Mouse (Mus musculus): ENCODE results near the gene Rp9. TPM values are rescaled to one million over a fixed set of nuclear protein-coding genes. Genes with fewer than 3 reads are reported as not detected.
A peak's percentile ranks its signal among the peaks of the same experiment; 100 is the strongest.
"Not testable (repeated sequence)": the region's sequence is repeated elsewhere in the genome, so short reads cannot be mapped to it uniquely, and the experiment has no call there.

Gene Rp9
- polyA plus RNA-seq, 1 experiment from 2014 or later, result 25.3 TPM

GRCm38 (mm10) chr9:22420491-22420890 lies 49.1 kb downstream of the Rp9 start:
- Histone ChIP-seq H3K36me3 (ENCODE audit: control insufficient read depth, insufficient read depth) (no peaks in the 10 kb centered on the region), H3K9me3 (replicated peaks; ENCODE audit: control insufficient read depth, low read length) (no peaks in the 10 kb centered on the region), H3K9ac (ENCODE audit: low read depth, low read length) (no peak overlapping the region), H3K4me1 (ENCODE audit: control insufficient read depth, low read depth, low read length) (peaks cover 4% of the 10 kb centered on the region; the same call in 1 of the 2 replicates), H3K4me3 (ENCODE audit: low read depth, low read length) (no peak overlapping the region), H3K4me2 (ENCODE audit: low read depth, low read length) (no peak overlapping the region), H3K27me3 (ENCODE audit: control insufficient read depth, insufficient read depth, low read depth, low read length) (no peaks in the 10 kb centered on the region), H3K27ac (ENCODE audit: low read length) (no peak overlapping the region)
- ATAC-seq (ENCODE audit: low read depth), result no peak
- 57% methylated on average over 7 of the region's 7 CpGs for WGBS (ENCODE audit: insufficient replicate concordance)

- H3K4me1 ChIP-seq (ENCODE audit: control insufficient read depth, low read depth, low read length), result peaks cover 4% of the 10 kb centered on the region; the same call in 1 of the 2 replicates
- no peak for ATAC-seq (ENCODE audit: low read depth)
- no peaks in the 10 kb centered on the region for H3K36me3 ChIP-seq (ENCODE audit: control insufficient read depth, insufficient read depth)
- H3K4me2 ChIP-seq (ENCODE audit: low read depth, low read length), result no peak overlapping the region
- no peaks in the 10 kb centered on the region for H3K9me3 ChIP-seq (replicated peaks; ENCODE audit: control insufficient read depth, low read length)
- 51% methylated on average over 3 of the region's 3 CpGs for WGBS (ENCODE audit: insufficient replicate concordance)
- no peaks in the 10 kb centered on the region for H3K27me3 ChIP-seq (ENCODE audit: control insufficient read depth, insufficient read depth, low read depth, low read length)
- no peak overlapping the region for H3K4me3 ChIP-seq (ENCODE audit: low read depth, low read length)
- H3K27ac ChIP-seq (ENCODE audit: low read length), result no peak overlapping the region
- H3K9ac ChIP-seq (ENCODE audit: low read depth, low read length), result no peak overlapping the region
Measured at GRCm38 (mm10) chr9:22419877-22420276, 49.7 kb downstream of the Rp9 start.

- H3K27me3 ChIP-seq (ENCODE audit: control insufficient read depth, insufficient read depth, low read depth, low read length), result no peaks in the 10 kb centered on the region
- peak; percentile 43; the same call in 1 of the 2 replicates for ATAC-seq (ENCODE audit: low read depth)
- H3K4me2 ChIP-seq (ENCODE audit: low read depth, low read length), result no peak overlapping the region
- no peaks in the 10 kb centered on the region; the same call in 1 of the 2 replicates for H3K4me1 ChIP-seq (ENCODE audit: control insufficient read depth, low read depth, low read length)
- H3K27ac ChIP-seq (ENCODE audit: low read length), result no peak overlapping the region
- no peaks in the 10 kb centered on the region for H3K36me3 ChIP-seq (ENCODE audit: control insufficient read depth, insufficient read depth)
- no peak overlapping the region for H3K9ac ChIP-seq (ENCODE audit: low read depth, low read length)
- no peaks in the 10 kb centered on the region for H3K9me3 ChIP-seq (replicated peaks; ENCODE audit: control insufficient read depth, low read length)
- 44% methylated on average over 6 of the region's 6 CpGs for WGBS (ENCODE audit: insufficient replicate concordance)
- H3K4me3 ChIP-seq (ENCODE audit: low read depth, low read length), result no peak overlapping the region
Measured at GRCm38 (mm10) chr9:22417547-22417946, 52.0 kb downstream of the Rp9 start.

- no peaks in the 10 kb centered on the region for H3K9me3 ChIP-seq (replicated peaks; ENCODE audit: control insufficient read depth, low read length)
- WGBS (ENCODE audit: insufficient replicate concordance), result 46% methylated on average over 3 of the region's 3 CpGs
- no peak overlapping the region for H3K9ac ChIP-seq (ENCODE audit: low read depth, low read length)
- no peak overlapping the region for H3K4me3 ChIP-seq (ENCODE audit: low read depth, low read length)
- peaks cover 4% of the 10 kb centered on the region for H3K4me1 ChIP-seq (ENCODE audit: control insufficient read depth, low read depth, low read length)
- no peaks in the 10 kb centered on the region for H3K27me3 ChIP-seq (ENCODE audit: control insufficient read depth, insufficient read depth, low read depth, low read length)
- no peaks in the 10 kb centered on the region for H3K36me3 ChIP-seq (ENCODE audit: control insufficient read depth, insufficient read depth)
- ATAC-seq (ENCODE audit: low read depth), result no peak
- no peak overlapping the region for H3K27ac ChIP-seq (ENCODE audit: low read length)
- H3K4me2 ChIP-seq (ENCODE audit: low read depth, low read length), result no peak overlapping the region
Measured at GRCm38 (mm10) chr9:22416187-22416586, 53.4 kb downstream of the Rp9 start.

- peak; percentile 98 for ATAC-seq (ENCODE audit: low read depth)
- Histone ChIP-seq H3K4me2 (ENCODE audit: low read depth, low read length) (peak within 1 kb of the TSS; percentile 99), H3K4me3 (ENCODE audit: low read depth, low read length) (peak within 1 kb of the TSS; percentile 76), H3K36me3 (ENCODE audit: control insufficient read depth, insufficient read depth) (no peaks in the 10 kb centered on the region), H3K9me3 (replicated peaks; ENCODE audit: control insufficient read depth, low read length) (no peaks in the 10 kb centered on the region), H3K9ac (ENCODE audit: low read depth, low read length) (peak within 1 kb of the TSS; percentile 82), H3K27me3 (ENCODE audit: control insufficient read depth, insufficient read depth, low read depth, low read length) (no peaks in the 10 kb centered on the region), H3K4me1 (ENCODE audit: control insufficient read depth, low read depth, low read length) (peaks cover 7% of the 10 kb centered on the region), H3K27ac (ENCODE audit: low read length) (peak within 1 kb of the TSS; percentile 29; the same call in 1 of the 2 replicates)
- under 1% methylated on average over 43 of the region's 43 CpGs for WGBS (ENCODE audit: insufficient replicate concordance)
Measured at GRCm38 (mm10) chr9:22411002-22411857, 58.3 kb downstream of the Rp9 start, which contains the start of gene 9530077C05Rik. TSS of gene 9530077C05Rik (plus strand) at chr9:22411513.

- H3K4me3 ChIP-seq (ENCODE audit: low read depth, low read length), result no peak overlapping the region
- no peaks in the 10 kb centered on the region for H3K27me3 ChIP-seq (ENCODE audit: control insufficient read depth, insufficient read depth, low read depth, low read length)
- H3K4me1 ChIP-seq (ENCODE audit: control insufficient read depth, low read depth, low read length), result peaks cover 7% of the 10 kb centered on the region
- H3K36me3 ChIP-seq (ENCODE audit: control insufficient read depth, insufficient read depth), result no peaks in the 10 kb centered on the region
- no peaks in the 10 kb centered on the region for H3K9me3 ChIP-seq (replicated peaks; ENCODE audit: control insufficient read depth, low read length)
- H3K27ac ChIP-seq (ENCODE audit: low read length), result no peak overlapping the region
- no peak for ATAC-seq (ENCODE audit: low read depth)
- no peak overlapping the region for H3K4me2 ChIP-seq (ENCODE audit: low read depth, low read length)
- 68% methylated on average over 7 of the region's 7 CpGs for WGBS (ENCODE audit: insufficient replicate concordance)
- no peak overlapping the region for H3K9ac ChIP-seq (ENCODE audit: low read depth, low read length)
Measured at GRCm38 (mm10) chr9:22409501-22409900, 60.0 kb downstream of the Rp9 start.

- not testable (repeated sequence) for H3K9me3 ChIP-seq (replicated peaks; ENCODE audit: control insufficient read depth, low read length); ATAC-seq (ENCODE audit: low read depth); H3K9ac ChIP-seq (ENCODE audit: low read depth, low read length); H3K27me3 ChIP-seq (ENCODE audit: control insufficient read depth, insufficient read depth, low read depth, low read length); H3K4me1 ChIP-seq (ENCODE audit: control insufficient read depth, low read depth, low read length); H3K4me3 ChIP-seq (ENCODE audit: low read depth, low read length); H3K27ac ChIP-seq (ENCODE audit: low read length); H3K36me3 ChIP-seq (ENCODE audit: control insufficient read depth, insufficient read depth); H3K4me2 ChIP-seq (ENCODE audit: low read depth, low read length)
- 15% methylated on average over 4 of the region's 4 CpGs for WGBS (ENCODE audit: insufficient replicate concordance)
Measured at GRCm38 (mm10) chr9:22408344-22408743, 61.2 kb downstream of the Rp9 start.

GRCm38 (mm10) chr9:22407633-22408032 lies 61.9 kb downstream of the Rp9 start:
- 68% methylated on average over 4 of the region's 4 CpGs for WGBS (ENCODE audit: insufficient replicate concordance)

GRCm38 (mm10) chr9:22405414-22405813 lies 64.1 kb downstream of the Rp9 start:
- H3K27me3 ChIP-seq (ENCODE audit: control insufficient read depth, insufficient read depth, low read depth, low read length), result no peaks in the 10 kb centered on the region
- no peaks in the 10 kb centered on the region for H3K36me3 ChIP-seq (ENCODE audit: control insufficient read depth, insufficient read depth)
- no peak for ATAC-seq (ENCODE audit: low read depth)
- H3K4me2 ChIP-seq (ENCODE audit: low read depth, low read length), result no peak overlapping the region
- H3K4me3 ChIP-seq (ENCODE audit: low read depth, low read length), result no peak overlapping the region
- H3K9ac ChIP-seq (ENCODE audit: low read depth, low read length), result no peak overlapping the region
- no peaks in the 10 kb centered on the region for H3K4me1 ChIP-seq (ENCODE audit: control insufficient read depth, low read depth, low read length)
- WGBS (ENCODE audit: insufficient replicate concordance), result 73% methylated on average over 3 of the region's 3 CpGs
- H3K27ac ChIP-seq (ENCODE audit: low read length), result no peak overlapping the region
- H3K9me3 ChIP-seq (replicated peaks; ENCODE audit: control insufficient read depth, low read length), result no peaks in the 10 kb centered on the region

More at GRCm38 (mm10) chr9:22407633-22408032, 61.9 kb downstream of the Rp9 start:
- not testable (repeated sequence) for H3K4me1 ChIP-seq (ENCODE audit: control insufficient read depth, low read depth, low read length); H3K4me2 ChIP-seq (ENCODE audit: low read depth, low read length); H3K27ac ChIP-seq (ENCODE audit: low read length); H3K4me3 ChIP-seq (ENCODE audit: low read depth, low read length); H3K36me3 ChIP-seq (ENCODE audit: control insufficient read depth, insufficient read depth); H3K9me3 ChIP-seq (replicated peaks; ENCODE audit: control insufficient read depth, low read length); H3K9ac ChIP-seq (ENCODE audit: low read depth, low read length); H3K27me3 ChIP-seq (ENCODE audit: control insufficient read depth, insufficient read depth, low read depth, low read length); ATAC-seq (ENCODE audit: low read depth)

Measured in liver, embryonic 16.5 days (tissue).